Mouse (Mus musculus) layer of hippocampus, postnatal 14 days (tissue): ENCODE results near the gene Arid3a. TPM values are rescaled to one million over a fixed set of nuclear protein-coding genes. Genes with fewer than 3 reads are reported as not detected.

Source experiments
- DNase-seq, 2 experiments: peaks; one replicate each; pipeline ENCODE4 v3.0.0; 2021 to 2022; ENCODE audit warnings: low spot score in 2 of 2, mixed read lengths in 1 of 2
- total RNA-seq, 2 experiments: library from RNA; stranded (reverse); gene quantifications; 2 replicates each; pipeline ENCODE4 v1.2.3; 2021

Gene Arid3a
- total RNA-seq, 2 experiments from 2014 or later: 4.5 to 6.4 TPM

GRCm38 (mm10) chr10:79974087-79974486, 47.2 kb downstream of the Arid3a start:
- no peak for DNase-seq

DNA sequence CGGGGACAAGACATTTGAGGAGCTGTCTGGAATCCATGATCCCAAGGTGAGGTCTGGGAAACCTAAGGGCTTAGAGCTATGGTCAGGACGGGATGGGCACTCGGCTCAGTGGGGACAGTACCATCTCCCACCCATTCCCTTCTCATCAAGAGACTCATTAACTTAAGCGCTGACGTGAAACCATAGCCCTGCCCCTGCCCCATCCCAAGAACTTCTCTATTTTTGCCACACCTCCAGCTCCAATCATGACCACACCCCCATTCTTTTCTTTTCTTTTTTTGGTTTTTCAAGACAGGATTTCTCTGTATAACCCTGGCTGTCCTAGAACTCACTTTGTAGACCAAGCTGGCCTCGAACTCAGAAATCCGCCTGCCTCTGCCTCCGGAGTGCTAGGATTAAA, 47.8 kb downstream of the Arid3a start:
- no peak for DNase-seq

DNA sequence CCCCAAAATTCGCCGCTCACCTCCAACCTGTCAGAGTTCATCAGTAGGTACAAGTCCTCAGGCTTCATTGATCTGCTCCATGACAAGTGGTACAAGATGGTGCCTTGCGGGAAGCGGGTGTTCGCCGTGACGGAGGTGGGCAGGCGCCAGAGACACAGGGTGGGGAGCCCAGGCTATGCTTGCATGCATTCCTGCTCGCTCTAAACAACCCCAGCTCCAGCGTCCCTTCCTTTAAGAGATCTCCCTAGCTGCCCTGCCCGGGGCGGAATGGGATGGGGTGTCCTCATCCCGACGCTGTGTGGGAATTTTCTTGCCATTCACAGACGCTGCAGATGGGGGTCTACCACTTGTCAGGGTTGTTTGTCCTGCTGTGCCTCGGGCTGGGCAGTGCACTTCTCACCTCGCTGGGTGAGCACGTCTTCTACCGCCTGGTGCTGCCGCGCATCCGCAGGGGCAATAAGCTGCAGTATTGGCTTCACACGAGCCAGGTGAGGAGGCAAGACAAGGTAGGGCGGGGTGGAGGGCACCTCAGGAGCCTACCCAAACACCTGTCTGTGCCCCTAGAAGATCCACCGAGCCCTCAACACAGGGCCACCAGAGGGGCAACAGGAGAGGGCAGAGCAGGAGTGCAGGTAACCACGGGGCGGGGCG, 49.4 kb downstream of the Arid3a start:
- DNase-seq: no peak

GRCm38 (mm10) chr10:79976722-79977107, 49.9 kb downstream of the Arid3a start:
- no peak for DNase-seq

GRCm38 (mm10) chr10:79977324-79977723, 50.5 kb downstream of the Arid3a start:
- DNase-seq: no peak

GRCm38 (mm10) chr10:79978061-79978460, 51.2 kb downstream of the Arid3a start:
- no peak for DNase-seq

DNA sequence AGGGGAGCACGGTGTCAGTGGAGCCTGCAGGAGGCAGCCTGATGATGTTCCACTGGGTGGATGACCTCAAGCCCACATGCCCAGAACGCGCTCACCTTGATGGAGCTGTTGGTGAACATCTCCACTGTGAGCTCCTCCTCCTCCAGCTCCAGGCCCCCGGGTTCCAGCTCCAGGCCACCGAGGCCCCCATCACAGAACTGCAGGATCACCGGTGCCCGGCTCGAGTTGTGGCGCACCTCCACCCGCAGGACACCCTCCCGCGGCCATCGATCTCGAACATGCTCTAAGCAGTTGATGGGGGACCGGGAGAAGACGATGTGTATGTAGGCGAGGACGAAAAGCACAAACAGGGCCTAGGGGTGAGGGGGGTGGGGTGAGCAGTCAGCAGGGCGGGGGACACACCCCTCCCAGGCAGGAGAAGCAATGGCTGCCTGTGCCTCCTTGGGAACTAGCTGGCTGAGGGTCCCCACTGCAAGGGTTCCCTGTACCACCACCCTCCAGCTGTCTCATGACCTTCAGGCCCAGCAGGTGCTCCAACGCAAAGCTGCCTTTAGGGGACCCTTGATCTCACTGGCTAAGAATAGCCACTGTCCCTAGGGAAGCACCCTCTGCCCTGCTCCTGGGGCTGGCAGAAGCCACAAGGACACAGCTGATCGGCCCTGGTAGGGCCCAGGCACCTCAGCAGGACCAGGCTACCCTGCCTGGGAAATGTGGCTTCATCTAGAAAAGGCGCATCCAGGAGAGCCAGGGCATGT, 52.7 kb downstream of the Arid3a start:
- no peak for DNase-seq

GRCm38 (mm10) chr10:79983205-79983604, 56.4 kb downstream of the Arid3a start:
- DNase-seq: no peak

DNA sequence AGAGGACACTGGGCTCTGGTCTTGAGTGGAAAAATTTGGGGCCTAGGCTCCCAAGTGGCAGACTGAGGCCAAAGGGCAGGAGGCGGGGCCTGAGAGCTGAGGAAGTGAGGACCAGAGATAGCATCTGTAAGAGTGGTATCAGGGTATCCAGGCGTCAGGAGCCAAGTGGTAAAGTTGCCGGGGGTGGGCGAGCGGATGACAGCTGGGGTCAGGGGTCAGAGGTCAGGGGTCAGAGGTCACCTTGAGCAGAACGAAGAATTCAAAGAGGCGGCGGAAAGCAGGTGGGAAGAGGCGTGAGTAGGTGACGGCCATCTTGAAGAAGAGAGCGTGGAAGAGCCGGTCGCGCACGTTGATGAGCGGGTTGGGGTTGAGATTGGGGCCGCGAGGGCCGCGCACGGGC, 56.8 kb downstream of the Arid3a start:
- DNase-seq: peak; percentile 63 to 68

DNA sequence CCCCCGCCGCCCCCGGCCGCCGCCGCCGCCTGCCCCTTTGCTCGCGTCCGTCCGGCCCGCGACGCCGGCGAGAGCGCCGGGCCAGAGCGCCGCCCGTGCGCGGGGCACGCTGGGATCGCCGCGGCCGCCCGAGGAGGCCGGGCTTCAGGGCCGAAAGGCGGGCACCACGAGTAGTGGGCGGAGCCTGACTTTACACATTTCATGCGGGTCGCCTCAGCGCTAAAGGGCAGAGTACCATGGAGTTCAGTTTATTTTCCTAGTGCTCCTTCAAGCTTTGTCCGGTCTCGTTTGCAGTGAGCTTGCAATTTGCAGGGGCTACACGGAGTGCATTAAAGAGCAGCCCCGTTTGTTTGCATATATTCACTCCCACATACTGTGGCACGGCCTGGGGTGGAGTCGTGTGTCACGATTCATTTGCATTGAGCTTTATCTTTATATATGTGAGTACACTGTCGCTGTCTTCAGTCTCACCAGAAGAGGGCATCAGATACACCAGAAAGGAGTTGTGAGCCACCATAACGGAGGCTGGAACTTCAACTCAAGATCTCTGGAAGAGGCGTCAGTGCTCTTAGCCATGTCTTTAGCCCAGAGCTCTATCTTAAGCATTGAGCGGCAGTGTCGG, 57.5 kb downstream of the Arid3a start, which contains the start of gene Tmem259:
TSS of gene Tmem259 (minus strand) at position 136 of the 622 bp plus-strand sequence.
- peak; percentile 80 to 82 for DNase-seq

DNA sequence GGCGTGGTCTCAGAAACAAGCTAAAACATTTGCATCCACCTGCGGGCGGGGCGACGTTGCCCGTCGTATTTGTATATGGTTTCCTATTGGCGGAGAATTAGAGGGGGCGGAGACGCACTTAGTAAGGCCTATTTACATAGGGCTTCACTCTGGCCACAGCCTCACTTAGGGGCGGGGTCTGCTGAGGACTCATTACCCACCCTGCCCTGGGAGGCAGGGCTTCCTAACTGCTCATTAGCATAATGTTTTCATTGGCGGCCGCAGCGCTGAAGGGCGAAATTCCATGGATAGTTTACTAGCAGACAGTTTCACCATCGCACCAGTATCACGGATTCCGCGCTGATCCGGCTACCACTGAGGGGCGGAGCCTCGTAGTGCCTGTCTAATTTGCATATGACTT, 58.0 kb downstream of the Arid3a start:
- peak; percentile 96 to 98 for DNase-seq

GRCm38 (mm10) chr10:79985334-79986231, 58.7 kb downstream of the Arid3a start:
- peak; percentile 67 to 74 for DNase-seq

GRCm38 (mm10) chr10:79986232-79986878, 59.5 kb downstream of the Arid3a start:
- no peak for DNase-seq

GRCm38 (mm10) chr10:79986963-79987362, 60.1 kb downstream of the Arid3a start:
- peak; percentile 83 for DNase-seq

DNA sequence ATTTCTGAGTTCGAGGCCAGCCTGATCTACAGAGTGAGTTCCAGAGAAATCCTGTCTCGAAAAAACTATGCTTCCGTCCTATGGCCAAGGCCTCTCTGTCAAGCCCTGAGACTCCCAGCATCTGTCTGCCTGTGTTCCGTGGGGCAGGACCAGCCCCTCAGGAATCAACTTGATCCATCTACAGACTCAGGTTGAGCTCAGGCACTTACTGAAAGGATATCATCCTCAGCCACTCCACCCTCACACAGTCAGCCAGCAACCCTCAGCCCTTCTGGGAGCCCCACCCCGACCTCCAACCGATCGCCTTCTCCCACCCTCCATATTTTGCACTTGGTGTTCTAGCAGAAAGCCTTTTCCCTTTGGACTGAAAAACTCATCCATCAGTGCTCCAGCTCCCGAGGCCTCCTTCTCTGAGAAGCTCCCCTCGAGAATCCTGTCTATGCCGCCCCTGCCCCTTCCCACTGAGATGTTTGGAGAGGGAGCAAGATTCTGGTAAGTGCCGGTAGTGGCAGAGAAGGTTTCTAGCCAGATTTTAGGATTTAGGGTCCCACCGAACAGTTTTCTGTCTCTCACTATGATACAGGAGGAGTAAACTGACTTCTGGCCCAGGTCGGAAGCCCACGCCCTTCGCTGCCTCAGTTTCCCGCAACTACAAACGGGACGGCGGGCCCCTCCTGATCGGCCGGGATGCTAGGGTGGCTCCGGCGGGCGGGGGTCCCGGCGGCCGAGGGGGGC, 61.1 kb downstream of the Arid3a start:
- no peak for DNase-seq

DNA sequence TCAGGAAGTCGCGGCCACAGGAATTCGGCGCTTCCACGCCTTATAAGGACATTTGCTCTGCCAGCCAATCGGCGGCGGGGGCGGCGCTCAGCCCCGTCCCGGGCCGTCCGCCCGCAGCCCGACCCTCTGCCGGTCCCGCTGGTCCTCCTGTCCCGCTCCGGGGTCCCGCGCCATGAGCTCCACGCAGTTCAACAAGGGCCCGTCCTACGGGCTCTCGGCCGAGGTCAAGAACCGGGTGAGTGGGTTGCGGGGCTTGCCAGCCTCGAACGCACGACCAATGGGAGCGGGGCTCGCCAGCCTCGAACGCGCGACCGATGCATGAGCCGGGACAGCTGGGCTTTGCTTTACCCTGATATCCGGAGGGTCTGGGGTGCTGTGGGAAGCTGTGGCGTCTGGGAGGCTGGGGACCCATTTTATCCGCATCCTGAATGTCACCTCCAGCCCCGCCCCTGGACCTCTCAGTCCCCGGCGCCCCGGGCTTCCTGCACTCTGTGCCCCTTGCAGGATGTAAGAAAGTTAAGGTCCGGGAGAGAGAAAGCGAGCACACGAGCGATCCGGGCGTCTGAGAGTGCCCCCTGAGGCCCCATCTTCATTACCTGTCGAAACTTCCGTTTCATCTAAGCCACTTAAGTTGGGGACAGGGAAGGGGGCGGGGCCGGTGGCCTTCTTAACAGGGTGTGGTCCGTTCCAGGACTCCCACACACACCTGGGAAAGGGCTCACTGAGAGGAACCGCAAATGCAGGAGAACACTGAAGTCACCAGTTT, 61.8 kb downstream of the Arid3a start, which contains the start of gene Cnn2:
TSS of gene Cnn2 (plus strand) at position 79 of the 766 bp plus-strand sequence.
- DNase-seq: no peak

GRCm38 (mm10) chr10:79989272-79989786, 62.5 kb downstream of the Arid3a start:
- DNase-seq: no peak

DNA sequence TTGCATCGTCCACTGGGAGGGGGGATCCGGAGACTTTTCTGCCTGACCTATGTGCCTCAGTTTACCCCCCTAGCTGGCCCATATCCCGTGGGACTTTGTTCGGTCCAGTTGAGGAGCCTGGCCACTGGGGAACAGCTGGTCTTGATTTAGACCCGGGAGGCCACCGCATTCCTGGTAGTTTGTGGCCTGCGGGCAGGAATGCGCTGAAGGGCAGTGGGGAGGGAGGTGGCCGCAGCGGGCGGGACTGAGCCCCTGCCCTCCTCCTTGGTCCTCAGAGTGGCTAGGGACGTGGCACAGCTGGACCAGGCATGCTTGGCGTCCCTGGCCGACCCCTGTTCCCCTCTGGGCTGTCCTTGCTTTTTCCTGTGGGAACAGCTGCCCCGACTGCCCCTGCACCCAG, 63.0 kb downstream of the Arid3a start:
- DNase-seq: no peak

DNA sequence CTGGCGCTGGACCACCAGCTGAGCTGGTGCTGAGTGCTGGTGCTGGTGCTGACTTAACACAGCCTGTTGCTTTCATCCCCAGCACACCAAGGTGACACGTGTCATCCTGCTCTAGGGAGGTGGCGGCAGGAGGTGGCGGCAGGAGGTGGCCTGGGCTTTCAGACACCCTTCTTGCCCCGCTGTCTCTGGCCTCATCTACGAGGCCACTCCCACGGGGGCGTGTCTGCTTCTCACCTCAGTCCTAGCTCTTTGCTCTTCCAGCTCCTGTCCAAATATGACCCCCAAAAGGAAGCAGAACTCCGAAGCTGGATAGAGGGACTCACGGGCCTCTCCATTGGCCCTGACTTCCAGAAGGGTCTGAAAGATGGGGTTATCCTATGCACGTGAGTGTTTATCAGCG, 64.3 kb downstream of the Arid3a start:
- no peak for DNase-seq
